Mouse (Mus musculus): ENCODE data around the gene Ttll1.

DNA sequence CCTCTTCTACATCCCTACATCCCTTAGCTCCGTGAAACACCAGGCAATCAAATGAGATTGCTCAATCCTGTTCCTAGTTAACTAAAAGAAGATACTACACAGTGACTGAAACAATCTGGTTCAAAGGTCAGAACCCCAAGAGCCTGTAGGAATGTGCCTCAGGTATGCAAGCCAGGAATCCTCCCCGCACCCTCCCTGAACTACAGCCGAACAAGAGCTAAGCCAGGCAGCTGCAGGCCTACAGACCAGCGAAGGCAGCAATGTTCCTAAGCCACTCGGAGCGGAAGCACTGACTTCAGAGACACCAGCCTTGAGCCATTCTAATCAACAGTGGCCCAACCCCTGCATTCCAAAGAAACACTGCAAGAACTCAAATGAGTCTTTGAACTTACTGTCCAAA lies 66.3 kb downstream of the Ttll1 start:
- TF ChIP-seq CTCF (IDR thresholded peaks at IDR 0.05; ENCODE audit: low read depth, low read length) = no peak
- no peak for TF ChIP-seq POLR2AphosphoS5 (IDR thresholded peaks at IDR 0.05; ENCODE audit: insufficient replicate concordance, low read depth, low read length)
- no peak for TF ChIP-seq GATA1 (IDR thresholded peaks at IDR 0.05; ENCODE audit: borderline replicate concordance, low read length)
